Mouse (Mus musculus) spleen, adult 2 months (tissue): ENCODE data around the gene Gga1. TPM values are rescaled to one million over a fixed set of nuclear protein-coding genes. Genes with fewer than 3 reads are reported as not detected.

Experiments
- DNase-seq, 2 experiments: peaks; one replicate each; pipeline versions ENCODE4 v3.0.0 to v3.0.0-alpha.2; 2012 to 2021; ENCODE audit warnings: low spot score in 2 of 2, low read depth in 1 of 2
- H3K27ac ChIP-seq: fragments of 200-500 bp; 2 replicates; pipeline ENCODE4 v1.5.1; 2012; ENCODE audit warnings: low read length, inconsistent platforms; ENCODE audit not compliant: insufficient read depth
- H3K27me3 ChIP-seq: fragments of 200-500 bp; 2 replicates; pipeline ENCODE4 v1.6.1; 2012; ENCODE audit warnings: mild to moderate bottlenecking, moderate library complexity, low read length, inconsistent platforms; ENCODE audit not compliant: control insufficient read depth, insufficient read depth
- H3K36me3 ChIP-seq: fragments of 200-500 bp; 2 replicates; pipeline ENCODE4 v1.6.1; 2012; ENCODE audit warnings: mild to moderate bottlenecking, low read length, inconsistent platforms; ENCODE audit not compliant: control insufficient read depth, insufficient read depth
- H3K4me1 ChIP-seq: fragments of 200-500 bp; 2 replicates; pipeline ENCODE4 v1.6.1; 2011; ENCODE audit warnings: inconsistent platforms; ENCODE audit not compliant: control insufficient read depth, insufficient read depth, insufficient read length
- H3K4me3 ChIP-seq: fragments of 200-500 bp; 2 replicates; pipeline ENCODE4 v1.5.1; 2011; ENCODE audit warnings: mild to moderate bottlenecking, inconsistent platforms; ENCODE audit not compliant: insufficient read depth, insufficient read length; ENCODE audit errors: extremely low read depth
- CTCF ChIP-seq: fragments of 200-500 bp; IDR thresholded peaks from 2 replicates; pipeline ENCODE4 v1.5.1; 2011; ENCODE audit warnings: mild to moderate bottlenecking, inconsistent platforms; ENCODE audit not compliant: insufficient read depth, insufficient read length, insufficient replicate concordance; ENCODE audit errors: extremely low read depth
- POLR2A ChIP-seq: fragments of 200-500 bp; IDR thresholded peaks from 2 replicates; pipeline ENCODE4 v1.6.1; 2011; ENCODE audit warnings: low read depth, low read length, inconsistent platforms
- WGBS: fragments of 180-500 bp; shearing (Covaris S2); methylation state at CpG from one replicate; pipeline ENCODE4 v1.1.7; 2018; 5-methylcytosine and 5-hydroxymethylcytosine counted together
- polyA plus RNA-seq: library from polyadenylated mRNA; depleted of rRNA; stranded (reverse); fragments of >200 nt; gene quantifications from 2 replicates; pipeline ENCODE4 v1.2.3, GENCODE M21; 2012

Gene Gga1
- polyA plus RNA-seq, 1 experiment, result 70.2 TPM

GRCm38 (mm10) chr15:78851505-78852153 lies 25.4 kb upstream of the Gga1 start:
- DNase-seq, result peak; percentile 65 to 83
- WGBS, result 13% methylated on average over 13 of the region's 13 CpGs
- no peaks in the 10 kb centered on the region for H3K4me1 ChIP-seq
- TF ChIP-seq CTCF (peak; percentile 85), POLR2A (no peak)
- H3K36me3 ChIP-seq, result no peaks in the 10 kb centered on the region
- H3K4me3 ChIP-seq, result no peak overlapping the region
- no peak overlapping the region for H3K27ac ChIP-seq
- no peaks in the 10 kb centered on the region for H3K27me3 ChIP-seq

- no peak within 1 kb of the TSS for H3K27ac ChIP-seq
Measured at GRCm38 (mm10) chr15:78855303-78855965, 21.6 kb upstream of the Gga1 start, which contains the start of gene Lgals2. TSS of gene Lgals2 (minus strand) at chr15:78855529.

GRCm38 (mm10) chr15:78857009-78857408 lies 20.0 kb upstream of the Gga1 start:
- Histone ChIP-seq H3K4me1 (peaks cover 6% of the 10 kb centered on the region; the same call in 1 of the 2 replicates), H3K27me3 (no peaks in the 10 kb centered on the region), H3K4me3 (no peak overlapping the region), H3K36me3 (no peaks in the 10 kb centered on the region), H3K27ac (no peak overlapping the region)
- 69% methylated on average over 7 of the region's 7 CpGs for WGBS
- TF ChIP-seq POLR2A, result no peak
- no peak for TF ChIP-seq CTCF
- DNase-seq, result no peak

More at GRCm38 (mm10) chr15:78855303-78855965, 21.6 kb upstream of the Gga1 start, which contains the start of gene Lgals2:
- WGBS, result 39% methylated on average over 8 of the region's 8 CpGs
- TF ChIP-seq POLR2A (no peak), CTCF (no peak)
- no peak for DNase-seq
- no peaks in the 10 kb centered on the region for H3K27me3 ChIP-seq
- H3K36me3 ChIP-seq, result no peaks in the 10 kb centered on the region
- H3K4me3 ChIP-seq, result no peak within 1 kb of the TSS
- peaks cover 6% of the 10 kb centered on the region; the same call in 1 of the 2 replicates for H3K4me1 ChIP-seq

GRCm38 (mm10) chr15:78859311-78859710 lies 17.7 kb upstream of the Gga1 start:
- no peaks in the 10 kb centered on the region for H3K36me3 ChIP-seq
- H3K27ac ChIP-seq, result no peak overlapping the region
- no peaks in the 10 kb centered on the region for H3K27me3 ChIP-seq
- H3K4me3 ChIP-seq, result no peak overlapping the region
- H3K4me1 ChIP-seq, result peaks cover 6% of the 10 kb centered on the region; the same call in 1 of the 2 replicates
- DNase-seq, result no peak
- 82% methylated on average over 4 of the region's 4 CpGs for WGBS
- no peak for TF ChIP-seq POLR2A
- no peak for TF ChIP-seq CTCF

- peak in 1 of 2 experiments; percentile 23 for DNase-seq
- Histone ChIP-seq H3K4me1 (peaks cover 6% of the 10 kb centered on the region; the same call in 1 of the 2 replicates), H3K27me3 (no peaks in the 10 kb centered on the region), H3K4me3 (no peak overlapping the region), H3K36me3 (no peaks in the 10 kb centered on the region), H3K27ac (no peak overlapping the region)
- TF ChIP-seq CTCF, result no peak
- WGBS, result 40% methylated on average over 6 of the region's 6 CpGs
Measured at GRCm38 (mm10) chr15:78859714-78860113, 17.3 kb upstream of the Gga1 start.

- no peak for DNase-seq
- H3K4me1 ChIP-seq, result peaks cover 6% of the 10 kb centered on the region; the same call in 1 of the 2 replicates
- WGBS, result 48% methylated on average over 5 of the region's 5 CpGs
- H3K27me3 ChIP-seq, result no peaks in the 10 kb centered on the region
- H3K4me3 ChIP-seq, result no peak overlapping the region
- peak overlapping the region; percentile 36; the same call in 1 of the 2 replicates for H3K27ac ChIP-seq
- TF ChIP-seq CTCF (no peak), POLR2A (no peak)
- no peaks in the 10 kb centered on the region for H3K36me3 ChIP-seq
Measured at GRCm38 (mm10) chr15:78862280-78862679, 14.7 kb upstream of the Gga1 start.
